Mouse (Mus musculus) heart, adult 2 months (tissue): ENCODE measurements at regions not wholly inside any gene's neighbourhood (a gene's known extent, or its start where the extent isn't known, plus 50 kb on each side); places are given as distances from the start of the nearest gene placed in this dataset.

Experiments
- CTCF ChIP-seq: fragments of 200-600 bp; IDR thresholded peaks from 2 replicates; pipeline ENCODE4 v1.8.1; 2022; ENCODE audit warnings: antibody characterized with exemption, mild to moderate bottlenecking, moderate library complexity
- POLR2A ChIP-seq: fragments of 200-500 bp; IDR thresholded peaks from 2 replicates; pipeline ENCODE4 v1.6.1; 2011; ENCODE audit warnings: mild to moderate bottlenecking, low read depth, low read length, control low read depth; ENCODE audit not compliant: insufficient read depth

DNA sequence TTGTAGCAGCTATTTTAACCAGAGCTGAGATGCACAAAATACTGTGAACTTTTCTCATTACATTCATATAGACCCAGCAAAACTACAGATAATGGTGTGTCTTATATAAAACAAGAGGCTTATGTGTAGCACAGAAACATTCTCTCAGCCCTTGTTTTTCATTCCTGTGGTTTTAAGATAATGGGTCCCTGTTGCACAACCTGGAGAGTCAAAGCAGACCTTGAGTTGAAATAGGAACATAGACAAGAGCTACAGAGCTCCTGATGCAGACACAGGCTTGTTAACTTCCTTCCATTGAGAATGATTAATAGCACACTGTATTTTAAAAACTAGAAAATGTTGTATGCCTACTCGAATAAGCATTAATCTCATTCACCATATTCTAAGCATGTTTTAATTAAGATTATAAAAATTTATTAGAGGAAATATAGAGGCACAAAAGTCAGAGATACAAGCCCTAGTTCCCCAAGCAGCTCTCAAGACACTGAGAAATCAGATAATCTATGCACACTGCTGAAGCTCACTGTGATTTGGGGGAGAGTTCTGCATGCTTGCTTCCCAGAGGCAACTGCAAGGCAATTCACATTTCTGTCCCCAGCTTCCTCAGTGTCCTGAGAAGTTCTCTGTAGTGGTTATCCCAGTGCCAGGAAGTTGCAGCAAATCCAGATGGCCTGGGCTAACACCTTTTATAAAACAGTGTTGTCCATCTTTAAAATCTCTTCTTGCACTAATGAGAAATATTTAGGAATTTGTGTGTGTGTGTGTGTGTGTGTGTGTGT is 666.8 kb downstream of the Inhba start:
- TF ChIP-seq CTCF (no peak), POLR2A (no peak)
